Mouse (Mus musculus) lung, postnatal 0 days (tissue): Measurements from ENCODE around the gene H2-Q4. TPM values are rescaled to one million over a fixed set of nuclear protein-coding genes. Genes with fewer than 3 reads are reported as not detected.
"Not testable (repeated sequence)": the region's sequence is repeated elsewhere in the genome, so short reads cannot be mapped to it uniquely, and the experiment has no call there.

Source experiments
- ATAC-seq: fragments of 200-750 bp; cut with Nextera tagmentation; 2 replicates; pipeline ENCODE4 v1.8.0; 2017; ENCODE audit warnings: moderate library complexity
- DNase-seq: peaks from one replicate; pipeline ENCODE4 v3.0.0-alpha.2; 2016; ENCODE audit warnings: low spot score
- H3K27ac ChIP-seq: fragments of 300-500 bp; sonication (generic); 2 replicates; pipeline ENCODE4 v1.5.1; 2014; ENCODE audit warnings: antibody characterized with exemption, mild to moderate bottlenecking, low read length, mixed read lengths
- H3K27me3 ChIP-seq: fragments of 300-500 bp; sonication (generic); replicated peaks from 2 replicates; pipeline ENCODE4 v1.6.1; 2014; ENCODE audit warnings: low read length, mixed read lengths; ENCODE audit not compliant: insufficient read depth
- H3K36me3 ChIP-seq: fragments of 300-500 bp; sonication (generic); 2 replicates; pipeline ENCODE4 v1.6.1; 2014; ENCODE audit warnings: low read length, mixed read lengths; ENCODE audit not compliant: insufficient read depth
- H3K4me1 ChIP-seq: fragments of 300-500 bp; sonication (generic); 2 replicates; pipeline ENCODE4 v1.6.1; 2014; ENCODE audit warnings: antibody characterized with exemption, low read depth, low read length, mixed read lengths; ENCODE audit not compliant: insufficient read depth
- H3K4me2 ChIP-seq: fragments of 300-500 bp; sonication (generic); replicated peaks from 2 replicates; pipeline ENCODE4 v1.6.1; 2014; ENCODE audit warnings: low read depth, mild to moderate bottlenecking, low read length, moderate library complexity, mixed read lengths
- H3K4me3 ChIP-seq: fragments of 300-500 bp; sonication (generic); 2 replicates; pipeline ENCODE4 v1.5.1; 2014; ENCODE audit warnings: low read depth, low read length
- H3K9ac ChIP-seq: fragments of 300-500 bp; sonication (generic); replicated peaks from 2 replicates; pipeline ENCODE4 v1.6.1; 2014; ENCODE audit warnings: low read depth, mild to moderate bottlenecking
- H3K9me3 ChIP-seq: fragments of 300-500 bp; sonication (generic); 2 replicates; pipeline ENCODE4 v1.6.1; 2016; ENCODE audit warnings: low read length, mixed read lengths
- CTCF ChIP-seq: IDR thresholded peaks from 2 replicates; pipeline ENCODE4 v1.5.1; 2016; ENCODE audit warnings: antibody characterized with exemption, mild to moderate bottlenecking
- EP300 ChIP-seq: IDR thresholded peaks from 2 replicates; pipeline ENCODE4 v1.6.1; 2016; ENCODE audit warnings: antibody characterized with exemption, mild to moderate bottlenecking, control low read depth
- WGBS: fragments of 180-500 bp; shearing (Covaris S2); extraction: QIAGEN DNeasy Blood & Tissue Kit; methylation state at CpG from one replicate; pipeline ENCODE4 v1.1.7; 2014; 5-methylcytosine and 5-hydroxymethylcytosine counted together
- polyA plus RNA-seq: library from polyadenylated mRNA; unstranded; fragments of >200 nt; fragmentation: Nextera tagmentation; extraction: Ambion mirVana; gene quantifications from 2 replicates; pipeline ENCODE4 v1.2.1, GENCODE M21; 2015

H2-Q4 gene
- polyA plus RNA-seq: 8.1 and 8.9 TPM in 2 replicates

DNA sequence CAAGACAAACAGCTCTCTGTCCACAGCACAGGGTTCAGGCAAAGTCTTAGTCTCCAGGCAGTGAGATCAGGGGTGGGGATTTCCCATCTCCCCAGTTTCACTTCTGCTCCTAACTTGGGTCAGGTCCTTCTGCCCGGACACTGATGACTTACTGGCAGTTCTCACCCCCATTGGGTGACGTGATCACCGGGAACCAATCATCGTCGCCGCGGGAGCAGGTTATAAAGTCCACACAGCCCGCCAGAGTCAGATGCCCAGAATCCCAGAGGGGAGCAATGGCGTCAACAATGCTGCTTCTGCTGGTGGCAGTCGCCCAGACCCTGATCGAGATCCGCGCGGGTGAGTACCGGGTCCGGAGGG is at the start of gene H2-Q4:
H2-Q4 (plus strand) TSS at position 249 of the 360 bp plus-strand sequence.
- WGBS: under 1% methylated on average over 13 of the region's 16 CpGs

DNA sequence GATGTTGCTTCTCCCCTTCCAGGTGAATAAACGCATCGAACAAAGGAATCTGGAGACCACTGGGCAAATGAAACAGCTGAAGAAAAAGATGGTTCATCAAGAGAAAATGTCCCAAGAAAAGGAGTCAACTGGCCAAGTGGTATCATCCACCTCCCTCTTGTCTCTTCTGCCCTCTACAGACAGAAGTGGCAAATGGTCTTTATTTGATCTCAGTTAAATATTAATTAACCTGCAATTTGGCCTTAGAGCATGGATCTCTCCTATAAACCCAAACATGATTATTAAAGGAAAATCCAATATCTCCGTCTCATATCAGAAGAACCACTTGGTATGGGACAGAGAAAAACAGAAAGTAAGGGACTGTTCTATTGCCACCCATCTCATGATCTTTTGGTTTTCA is 49.7 kb upstream of the H2-Q4 start:
- H3K27ac ChIP-seq, H3K9me3 ChIP-seq, H3K27me3 ChIP-seq, H3K4me2 ChIP-seq, H3K9ac ChIP-seq, H3K36me3 ChIP-seq, ATAC-seq, H3K4me3 ChIP-seq, DNase-seq, H3K4me1 ChIP-seq: not testable (repeated sequence)
- WGBS: 52% methylated on average over 3 of the region's 3 CpGs

More for the DNA sequence above, at the start of gene H2-Q4:
- DNase-seq (peak; percentile 94), ATAC-seq (peak; percentile 99)
- Histone ChIP-seq H3K27me3 (no peaks in the 10 kb centered on the region), H3K36me3 (no peaks in the 10 kb centered on the region), H3K9me3 (no peaks in the 10 kb centered on the region), H3K4me1 (no peaks in the 10 kb centered on the region), H3K4me3 (peak within 1 kb of the TSS; percentile 80), H3K27ac (peak within 1 kb of the TSS; percentile 43; the same call in 1 of the 2 replicates), H3K4me2 (peak within 1 kb of the TSS; percentile 96), H3K9ac (peak within 1 kb of the TSS; percentile 62)
- TF ChIP-seq CTCF (no peak), EP300 (no peak)

DNA sequence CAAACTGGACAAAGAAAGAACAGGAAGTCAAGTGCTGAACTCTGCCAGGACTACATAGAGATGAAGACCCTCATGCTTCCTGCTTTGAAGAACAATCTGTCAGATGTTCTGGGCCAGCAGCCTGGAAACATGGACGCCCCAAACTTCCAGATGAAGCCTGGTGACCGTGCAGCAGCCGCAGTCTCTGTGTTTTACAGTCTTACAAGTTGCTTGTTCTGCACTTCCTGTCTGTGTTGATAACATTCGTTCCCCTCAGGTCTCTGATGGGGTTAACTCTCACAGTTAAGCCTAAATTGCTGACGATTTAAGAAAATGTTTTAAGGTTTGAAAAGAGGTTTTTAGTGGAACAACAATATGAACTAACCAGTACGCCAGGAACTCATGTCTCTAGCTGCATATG is 47.9 kb upstream of the H2-Q4 start:
- H3K36me3 ChIP-seq, H3K9me3 ChIP-seq, ATAC-seq, DNase-seq, H3K4me1 ChIP-seq, H3K4me2 ChIP-seq, H3K27ac ChIP-seq, H3K27me3 ChIP-seq, H3K4me3 ChIP-seq, H3K9ac ChIP-seq: not testable (repeated sequence)
- WGBS: 31% methylated on average over 6 of the region's 6 CpGs

DNA sequence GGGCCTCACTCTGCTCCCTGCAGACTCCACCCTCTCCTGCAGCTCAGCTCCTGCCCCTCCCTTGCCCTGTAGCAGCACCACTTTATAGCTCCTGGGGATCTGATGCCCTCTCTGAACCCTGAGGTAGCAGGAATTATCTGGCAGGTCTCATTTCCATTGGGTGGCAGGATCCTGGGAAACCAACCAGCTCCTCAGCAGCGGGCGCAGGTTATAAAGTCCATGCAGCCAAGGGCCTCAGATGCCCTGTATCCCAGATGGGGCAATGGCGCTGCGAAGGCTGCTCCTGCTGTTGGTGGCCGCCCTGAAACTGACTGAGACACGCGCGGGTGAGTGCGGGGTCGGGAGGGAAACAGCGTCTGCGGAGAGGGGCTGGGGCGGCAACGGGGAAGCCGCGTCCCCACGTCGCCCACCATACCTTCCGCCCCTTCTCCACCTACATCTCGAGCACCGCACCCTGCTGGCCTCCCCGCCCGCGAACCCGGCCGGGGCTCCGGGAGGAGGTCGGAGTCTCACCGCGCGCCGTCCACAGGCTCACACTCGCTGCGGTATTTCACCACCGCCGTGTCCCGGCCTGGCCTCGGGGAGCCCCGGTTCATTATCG is 37.2 kb upstream of the H2-Q4 start, which contains the start of gene H2-Q2:
H2-Q2 (plus strand) TSS at position 172 of the 601 bp plus-strand sequence.
- H3K9ac ChIP-seq: 0 out of 2 replicates have a peak within 1 kb of the TSS, but pooled peaks have one; percentile 23
- H3K4me1 ChIP-seq: no peaks in the 10 kb centered on the region
- H3K27me3 ChIP-seq: peaks cover 12% of the 10 kb centered on the region
- no peaks in the 10 kb centered on the region for H3K36me3 ChIP-seq
- H3K27ac ChIP-seq: no peak within 1 kb of the TSS
- TF ChIP-seq EP300 (no peak), CTCF (no peak)
- WGBS: 5% methylated on average over 35 of the region's 40 CpGs
- H3K4me3 ChIP-seq: peak within 1 kb of the TSS; percentile 47
- peak within 1 kb of the TSS; percentile 63 for H3K4me2 ChIP-seq
- ATAC-seq (peak; percentile 62), DNase-seq (no peak)
- H3K9me3 ChIP-seq: no peaks in the 10 kb centered on the region

DNA sequence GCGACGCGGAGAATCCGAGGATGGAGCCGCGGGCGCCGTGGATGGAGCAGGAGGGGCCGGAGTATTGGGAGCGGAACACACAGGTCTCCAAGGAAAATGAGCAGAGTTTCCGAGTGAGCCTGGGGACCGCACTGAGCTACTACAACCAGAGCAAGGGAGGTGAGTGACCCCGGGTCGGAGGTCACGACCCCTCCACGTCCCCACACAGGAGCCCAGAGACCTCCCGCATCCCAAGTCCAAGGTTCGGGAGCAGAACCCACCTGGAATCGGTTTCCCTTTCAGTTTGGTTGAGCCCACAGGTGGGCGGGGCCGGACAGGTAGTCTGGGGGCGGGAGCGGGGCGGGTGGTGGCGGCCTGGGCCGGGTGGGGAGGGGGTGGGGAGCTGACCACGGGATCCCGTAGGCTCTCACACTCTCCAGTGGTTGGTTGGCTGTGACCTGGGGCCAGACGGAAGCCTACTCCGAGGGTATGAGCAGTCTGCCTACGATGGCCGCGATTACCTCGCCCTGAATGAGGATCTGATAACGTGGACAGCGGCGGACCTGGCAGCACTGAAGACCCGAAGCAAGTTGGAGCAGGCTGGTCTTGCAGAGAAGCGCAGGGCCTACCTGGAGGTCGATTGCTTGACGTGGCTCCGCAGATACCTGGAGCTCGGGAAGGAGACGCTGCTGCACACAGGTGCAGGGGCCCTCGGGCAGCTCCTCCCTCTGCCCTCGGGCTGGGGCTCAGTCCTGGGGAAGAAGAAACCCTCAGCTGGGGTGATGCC is 36.5 kb upstream of the H2-Q4 start:
- no peak overlapping the region for H3K27ac ChIP-seq
- 0 out of 2 replicates have a peak overlapping the region, but pooled peaks have one; percentile 23 for H3K9ac ChIP-seq
- no peaks in the 10 kb centered on the region for H3K9me3 ChIP-seq
- WGBS: 6% methylated on average over 44 of the region's 46 CpGs
- H3K36me3 ChIP-seq: no peaks in the 10 kb centered on the region
- H3K4me1 ChIP-seq: no peaks in the 10 kb centered on the region
- H3K27me3 ChIP-seq: peaks cover 12% of the 10 kb centered on the region
- H3K4me2 ChIP-seq: peak overlapping the region; percentile 63
- TF ChIP-seq EP300 (no peak), CTCF (no peak)
- H3K4me3 ChIP-seq: peak overlapping the region; percentile 47
- ATAC-seq: peak; percentile 95
- DNase-seq: peak; percentile 68

DNA sequence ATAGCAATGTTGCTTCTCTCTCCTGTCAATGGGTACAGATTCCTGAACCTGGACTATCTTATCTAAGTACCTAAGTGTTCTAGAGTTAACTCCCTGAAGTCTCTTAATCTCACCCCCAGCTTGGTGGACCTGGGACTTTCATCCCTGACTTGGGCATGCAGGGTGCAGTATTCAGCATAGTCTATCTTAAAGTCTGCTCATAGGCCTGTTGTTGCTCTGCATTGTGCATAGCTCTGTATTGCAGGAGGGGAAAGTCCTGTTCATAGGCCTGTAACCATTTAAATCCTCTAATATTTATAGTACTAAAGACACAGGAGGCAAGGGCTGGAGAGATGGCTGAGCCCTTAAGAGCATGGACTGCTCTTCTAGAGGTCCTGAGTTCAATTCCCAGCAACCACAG is 31.8 kb upstream of the H2-Q4 start:
- DNase-seq, H3K4me1 ChIP-seq, H3K4me2 ChIP-seq, ATAC-seq, H3K27me3 ChIP-seq, H3K9ac ChIP-seq, H3K36me3 ChIP-seq, H3K27ac ChIP-seq, H3K9me3 ChIP-seq, H3K4me3 ChIP-seq: not testable (repeated sequence)

DNA sequence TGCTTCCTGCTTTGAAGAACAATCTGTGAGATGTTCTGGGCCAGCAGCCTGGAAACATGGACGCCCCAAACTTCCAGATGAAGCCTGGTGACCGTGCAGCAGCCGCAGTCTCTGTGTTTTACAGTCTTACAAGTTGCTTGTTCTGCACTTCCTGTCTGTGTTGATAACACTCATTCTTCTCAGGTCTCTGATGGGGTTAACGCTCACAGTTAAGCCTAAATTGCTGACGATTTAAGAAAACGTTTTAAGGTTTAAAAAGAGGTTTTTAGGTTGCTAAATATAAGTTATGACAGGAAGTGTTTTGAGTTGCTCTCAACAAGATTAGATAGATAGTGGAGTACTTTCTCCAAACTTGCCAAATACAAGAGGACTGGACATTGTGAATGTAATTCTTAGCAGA is 26.1 kb upstream of the H2-Q4 start:
- not testable (repeated sequence) for ATAC-seq, H3K4me1 ChIP-seq, DNase-seq, H3K27ac ChIP-seq, H3K36me3 ChIP-seq, H3K4me3 ChIP-seq, H3K9ac ChIP-seq, H3K27me3 ChIP-seq, H3K4me2 ChIP-seq, H3K9me3 ChIP-seq
- 21% methylated on average over 6 of the region's 6 CpGs for WGBS
